Mouse (Mus musculus) brain, embryonic 14.5 days (tissue): ENCODE data around the gene Myl6.

Experiments
- CTCF ChIP-seq: fragments of 200-500 bp; IDR thresholded peaks from 2 replicates; pipeline ENCODE4 v1.5.1; 2012; ENCODE audit warnings: inconsistent platforms, mild to moderate bottlenecking, moderate library complexity, borderline replicate concordance; ENCODE audit not compliant: insufficient read depth, insufficient read length; ENCODE audit errors: extremely low read depth
- POLR2A ChIP-seq: fragments of 200-500 bp; IDR thresholded peaks from 2 replicates; pipeline ENCODE4 v1.6.1; 2012; ENCODE audit warnings: mild to moderate bottlenecking, inconsistent platforms, borderline replicate concordance; ENCODE audit not compliant: poor library complexity, insufficient read depth, insufficient read length, severe bottlenecking; ENCODE audit errors: extremely low read depth

GRCm38 (mm10) chr10:128543100-128543499 is 49.2 kb upstream of the Myl6 start:
- TF ChIP-seq CTCF (no peak), POLR2A (no peak)
